Mouse (Mus musculus) MEL-GATA-1-ER (cell line): Measurements from ENCODE around the gene Neurod2.

Source experiments
- DNase-seq: peaks from one replicate; pipeline ENCODE4 v3.0.0-alpha.2; 2012; ENCODE audit warnings: low read depth; ENCODE audit errors: extremely low read depth

Gene Neurod2

GRCm38 (mm10) chr11:98318421-98319116, 10.9 kb downstream of the Neurod2 start:
- DNase-seq = no peak

- no peak for DNase-seq
These were observed 12.0 kb downstream of the Neurod2 start for GRCm38 (mm10) chr11:98317479-98317878.

- DNase-seq = peak; percentile 29
These were observed 15.6 kb downstream of the Neurod2 start for GRCm38 (mm10) chr11:98313790-98314323.

- DNase-seq = no peak
These were observed 30.8 kb downstream of the Neurod2 start for GRCm38 (mm10) chr11:98298484-98299205.

- DNase-seq = no peak
These were observed 31.7 kb downstream of the Neurod2 start for GRCm38 (mm10) chr11:98297778-98298177.

- no peak for DNase-seq
These were observed 32.5 kb downstream of the Neurod2 start for GRCm38 (mm10) chr11:98296916-98297315.

- DNase-seq = no peak
These were observed 33.2 kb downstream of the Neurod2 start for GRCm38 (mm10) chr11:98296277-98296676.

- DNase-seq = no peak
These were observed 34.3 kb downstream of the Neurod2 start for GRCm38 (mm10) chr11:98295013-98295585.

- no peak for DNase-seq
These were observed 35.0 kb downstream of the Neurod2 start for GRCm38 (mm10) chr11:98294188-98295012.

GRCm38 (mm10) chr11:98293070-98293469, 36.4 kb downstream of the Neurod2 start:
- no peak for DNase-seq

GRCm38 (mm10) chr11:98290906-98291305, 38.5 kb downstream of the Neurod2 start:
- no peak for DNase-seq

- DNase-seq = no peak
These were observed 39.6 kb downstream of the Neurod2 start for GRCm38 (mm10) chr11:98289873-98290272.

- no peak for DNase-seq
These were observed 41.5 kb downstream of the Neurod2 start for GRCm38 (mm10) chr11:98287961-98288360.

- DNase-seq = no peak
These were observed 41.9 kb downstream of the Neurod2 start for GRCm38 (mm10) chr11:98287531-98287930.

GRCm38 (mm10) chr11:98285368-98285767, 44.1 kb downstream of the Neurod2 start:
- no peak for DNase-seq

GRCm38 (mm10) chr11:98284230-98284629, 45.2 kb downstream of the Neurod2 start:
- DNase-seq = no peak

GRCm38 (mm10) chr11:98283740-98284139, 45.7 kb downstream of the Neurod2 start:
- DNase-seq = no peak
